Mouse (Mus musculus) spleen, adult 12 weeks (tissue): Measurements from ENCODE around the gene Myo5a.

Experiments used
- DNase-seq: peaks from one replicate; pipeline ENCODE4 v3.0.0; 2022; ENCODE audit warnings: low spot score

Myo5a gene

DNA sequence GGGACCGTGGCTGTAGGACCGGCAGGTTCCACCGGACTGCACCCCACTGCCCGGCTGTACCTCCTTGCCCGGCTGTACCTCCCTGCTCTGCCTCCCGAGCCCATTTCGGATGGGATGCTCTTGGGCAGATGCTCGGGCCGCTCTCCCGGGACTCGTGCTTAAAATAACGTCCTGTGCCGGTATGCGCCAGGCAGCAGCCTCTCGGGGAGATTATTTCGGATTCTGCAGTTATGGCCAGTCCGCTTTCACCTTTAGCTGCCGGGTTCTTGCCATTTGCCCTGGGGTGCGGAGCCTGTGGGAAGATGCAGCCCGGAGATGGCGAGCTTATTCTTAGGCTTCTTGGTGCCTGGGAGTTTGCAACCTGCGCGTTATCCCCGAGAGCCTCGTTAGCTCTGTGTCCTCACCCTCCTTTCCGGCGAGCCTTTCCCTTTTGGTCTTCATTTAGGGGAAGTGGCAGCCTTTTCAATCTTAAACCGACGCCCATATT, 934 bp downstream of the Myo5a start:
- DNase-seq: peak; percentile 29

GRCm38 (mm10) chr9:75072361-75072760, 1.5 kb downstream of the Myo5a start:
- no peak for DNase-seq

DNA sequence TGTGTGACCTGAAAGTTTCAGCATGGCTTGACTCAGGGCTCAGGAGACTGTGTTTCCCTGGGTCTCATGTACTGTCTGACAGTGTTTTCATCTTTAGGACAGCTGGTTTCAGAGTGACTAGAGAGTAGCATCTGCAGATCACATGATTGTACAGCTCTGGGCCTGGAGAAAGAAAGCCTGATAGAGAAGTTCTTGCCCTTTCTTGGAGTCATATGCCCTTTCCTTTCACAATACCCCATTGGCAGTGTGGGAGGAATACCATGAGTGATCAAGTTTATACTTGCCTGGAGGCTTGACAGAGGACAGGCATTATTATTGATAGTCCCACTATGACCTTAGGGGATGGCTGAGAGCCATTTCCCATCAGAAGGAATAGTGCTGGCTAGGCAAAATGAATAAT, 6.4 kb downstream of the Myo5a start:
- no peak for DNase-seq

GRCm38 (mm10) chr9:75085242-75085824, 14.5 kb downstream of the Myo5a start:
- DNase-seq: no peak

GRCm38 (mm10) chr9:75087823-75088222, 17.0 kb downstream of the Myo5a start:
- no peak for DNase-seq

DNA sequence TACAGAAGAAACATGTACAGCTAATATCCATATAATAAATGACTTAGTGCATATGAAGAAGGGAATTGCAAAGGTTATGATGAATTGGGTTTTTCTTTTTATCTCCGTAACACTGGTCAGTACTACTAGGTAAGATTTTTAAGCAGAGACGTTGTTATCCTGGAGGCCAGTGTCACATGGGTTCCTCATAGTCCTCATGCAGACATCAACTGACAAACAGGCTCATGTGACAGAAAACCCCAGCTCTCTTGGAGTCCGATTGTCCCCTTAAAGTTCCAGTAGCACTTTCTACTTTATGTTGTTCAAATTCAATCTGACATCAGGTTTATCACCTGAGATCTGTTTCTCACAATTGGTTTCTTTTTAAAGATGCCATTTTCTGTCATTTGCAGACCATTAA, 18.5 kb downstream of the Myo5a start:
- no peak for DNase-seq

- no peak for DNase-seq
These were observed 21.3 kb downstream of the Myo5a start for GRCm38 (mm10) chr9:75092134-75092533.

GRCm38 (mm10) chr9:75094762-75095161, 23.9 kb downstream of the Myo5a start:
- no peak for DNase-seq

DNA sequence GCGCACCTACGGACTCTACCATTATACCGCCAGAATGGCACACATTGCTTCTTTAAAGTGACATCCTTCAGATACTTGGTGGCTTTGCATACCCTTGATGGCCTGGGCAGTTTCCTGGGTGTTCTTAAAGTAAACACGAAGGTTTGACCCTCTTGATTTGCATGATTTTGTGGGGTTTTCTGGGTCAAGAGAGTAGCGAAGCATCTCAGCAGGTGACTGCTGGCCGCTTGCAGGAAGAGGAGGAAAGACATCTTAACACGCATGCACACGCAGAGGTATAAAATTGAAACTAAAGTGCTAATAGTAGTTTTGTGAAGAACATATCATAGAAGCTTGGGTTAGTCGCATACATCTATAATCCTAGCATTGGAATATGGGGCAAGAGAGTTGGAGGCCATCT, 28.1 kb downstream of the Myo5a start:
- DNase-seq: no peak

GRCm38 (mm10) chr9:75100157-75100781, 29.5 kb downstream of the Myo5a start:
- no peak for DNase-seq

DNA sequence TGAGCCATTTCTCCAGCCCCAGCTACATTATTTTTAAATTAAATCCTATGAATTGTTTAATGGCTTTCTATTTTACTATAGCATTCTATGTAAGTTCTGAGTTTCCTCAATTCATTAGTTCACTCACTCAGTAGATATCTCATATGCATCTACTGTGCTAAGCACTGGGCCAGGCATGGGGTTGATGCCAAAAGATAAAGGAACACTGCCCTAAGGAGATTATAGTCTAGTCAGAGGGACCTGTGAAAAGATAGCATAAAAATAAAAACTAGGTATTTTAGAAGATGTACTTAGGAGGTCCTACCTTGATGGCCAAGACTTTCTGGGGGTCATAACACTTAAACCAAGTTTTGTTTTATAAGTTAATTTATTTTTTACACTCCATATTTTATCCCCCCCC, 31.3 kb downstream of the Myo5a start:
- DNase-seq: no peak

DNA sequence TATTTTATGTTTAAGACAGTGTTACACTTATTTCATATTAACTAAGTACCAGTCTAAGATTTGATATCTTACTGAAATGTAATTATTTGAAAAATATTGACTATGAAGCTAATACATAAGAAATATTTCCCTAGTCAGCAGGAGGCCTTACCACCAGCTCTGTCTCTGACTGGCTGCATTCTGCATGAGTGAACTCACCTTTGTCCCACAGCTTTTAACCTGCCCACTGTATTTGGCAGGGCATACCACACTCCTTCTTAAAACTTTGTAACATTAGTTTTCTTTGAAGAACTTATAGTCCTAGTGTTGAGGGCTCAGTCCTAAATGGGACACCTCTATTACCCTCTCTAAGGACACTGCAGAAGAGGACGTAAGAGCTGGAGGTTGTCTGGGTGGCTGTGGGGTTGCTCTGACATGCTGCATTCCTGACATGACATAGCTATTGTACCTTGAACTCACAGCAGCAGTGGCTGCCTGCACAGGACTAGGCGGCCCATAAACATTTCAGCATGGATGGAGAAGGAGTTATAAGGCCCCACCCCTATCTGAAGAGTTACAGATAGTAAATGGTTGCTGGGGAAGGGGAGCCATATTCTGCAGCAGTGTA, 45.9 kb downstream of the Myo5a start:
- DNase-seq: no peak

- DNase-seq: no peak
These were observed 50.3 kb downstream of the Myo5a start for GRCm38 (mm10) chr9:75121126-75121525.

GRCm38 (mm10) chr9:75124201-75124721, 53.4 kb downstream of the Myo5a start:
- no peak for DNase-seq

GRCm38 (mm10) chr9:75130553-75130952, 59.7 kb downstream of the Myo5a start:
- DNase-seq: no peak

GRCm38 (mm10) chr9:75146911-75147310, 76.1 kb downstream of the Myo5a start:
- DNase-seq: no peak

- no peak for DNase-seq
These were observed 89.7 kb downstream of the Myo5a start for GRCm38 (mm10) chr9:75160525-75160924.

DNA sequence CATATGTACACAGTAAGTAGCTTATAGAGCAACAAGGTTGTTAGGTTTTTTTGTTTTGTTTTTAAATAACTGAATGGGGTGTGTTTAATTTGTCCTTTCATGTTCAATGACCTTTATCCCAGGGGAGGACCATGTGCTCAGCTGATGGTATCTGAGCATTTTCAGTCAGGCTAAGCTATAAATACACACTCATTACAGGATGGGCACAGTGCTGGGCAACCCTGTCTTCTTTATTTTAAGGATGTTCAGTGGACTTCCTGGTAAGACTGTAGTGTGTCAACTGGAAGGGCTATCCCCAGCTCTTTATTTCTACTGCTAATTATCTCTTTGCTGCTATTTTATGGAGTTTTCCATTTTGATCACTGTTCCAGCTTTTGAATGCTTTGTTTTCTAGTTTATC, 92.8 kb downstream of the Myo5a start:
- no peak for DNase-seq

GRCm38 (mm10) chr9:75171721-75172120, 100.9 kb downstream of the Myo5a start:
- no peak for DNase-seq

DNA sequence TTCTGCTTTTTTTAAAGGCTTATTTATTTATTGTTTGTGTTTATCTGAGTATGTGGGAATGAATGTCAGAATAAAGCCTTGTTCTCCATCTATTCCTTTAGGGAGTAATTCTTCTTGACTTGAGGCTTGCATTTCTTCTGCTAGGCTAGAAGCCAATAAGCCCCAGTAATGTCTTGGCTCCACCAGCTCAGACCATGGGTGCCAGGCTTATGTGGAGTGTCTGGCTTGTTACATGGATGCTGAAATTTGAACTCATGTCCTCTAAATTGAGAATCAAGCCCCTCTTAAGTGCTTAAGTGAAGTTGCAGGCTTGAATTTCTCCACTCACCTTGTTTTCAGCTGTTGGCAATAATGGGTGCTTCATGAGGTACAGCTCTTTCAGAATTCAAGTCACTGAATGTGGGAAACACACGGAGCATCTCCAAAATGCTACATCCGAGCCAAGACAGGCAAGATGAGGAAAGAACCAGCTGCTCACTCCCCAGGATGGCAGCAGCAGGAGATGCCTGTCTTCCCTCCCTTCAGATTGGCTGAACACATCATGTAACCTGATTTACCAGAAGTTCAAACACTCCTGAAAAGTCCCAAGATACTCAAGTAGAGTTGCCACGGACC, 116.9 kb downstream of the Myo5a start:
- no peak for DNase-seq

DNA sequence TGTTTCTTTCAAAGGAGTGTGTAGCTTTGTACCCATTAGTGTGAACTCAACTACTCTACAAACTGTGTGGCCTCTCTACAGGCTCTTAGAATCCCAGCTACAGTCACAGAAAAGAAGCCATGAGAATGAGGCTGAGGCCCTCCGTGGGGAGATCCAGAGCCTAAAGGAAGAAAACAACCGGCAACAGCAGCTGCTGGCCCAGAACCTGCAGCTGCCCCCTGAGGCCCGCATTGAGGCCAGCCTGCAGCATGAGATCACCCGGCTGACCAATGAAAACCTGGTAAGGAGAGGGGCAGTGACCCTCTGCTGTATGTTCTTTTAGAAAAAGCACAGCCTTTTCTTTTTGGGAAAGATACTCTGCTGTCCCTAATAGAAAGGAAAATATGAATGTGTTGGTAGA, 123.0 kb downstream of the Myo5a start:
- no peak for DNase-seq

DNA sequence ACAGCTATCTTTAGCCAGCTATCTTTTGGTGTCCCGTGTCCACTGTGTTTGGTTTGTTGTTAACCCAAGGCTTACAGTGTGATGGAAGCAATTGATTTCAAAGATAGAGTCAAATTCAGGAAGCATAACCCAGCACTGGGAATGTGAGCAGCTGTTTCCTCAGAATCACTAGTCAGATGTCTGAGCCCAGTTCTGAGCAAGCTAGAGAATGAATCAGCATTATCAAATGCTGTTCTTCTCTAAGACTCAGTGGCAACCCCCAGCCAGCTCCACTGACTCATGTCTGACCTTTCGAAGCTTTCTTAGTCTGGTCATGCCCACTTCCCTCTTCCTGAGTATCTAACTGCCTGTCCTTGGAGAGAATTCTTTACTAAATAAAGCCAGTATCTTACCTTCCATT, 125.5 kb downstream of the Myo5a start:
- no peak for DNase-seq

DNA sequence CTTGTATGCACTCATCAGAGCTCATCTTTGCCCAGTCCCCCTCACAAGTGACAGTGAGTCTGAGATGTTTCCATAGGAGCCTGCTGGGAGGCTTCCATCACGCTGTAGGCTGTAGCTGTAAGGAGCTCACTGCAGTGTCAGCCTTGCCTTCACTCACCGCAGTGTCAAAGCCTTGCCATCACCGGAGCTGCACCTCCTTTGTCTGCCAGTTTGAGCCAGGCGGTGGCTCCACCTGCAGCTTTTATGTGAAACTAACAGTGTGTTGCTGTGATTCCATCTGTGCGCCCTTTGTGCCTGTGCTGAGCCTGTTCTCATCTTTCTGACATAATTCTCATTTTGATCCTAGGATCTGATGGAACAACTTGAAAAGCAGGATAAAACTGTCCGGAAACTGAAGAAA, 126.5 kb downstream of the Myo5a start:
- no peak for DNase-seq
